Mouse (Mus musculus) bone marrow macrophage, adult 2 months (primary cell): Measurements from ENCODE around the gene Gipc3.

ENCODE experiments used
- CTCF ChIP-seq: IDR thresholded peaks from 2 replicates; pipeline ENCODE4 v1.5.1; 2012; ENCODE audit warnings: low read depth, mild to moderate bottlenecking, low read length, moderate library complexity
- POLR2A ChIP-seq: IDR thresholded peaks from 2 replicates; pipeline ENCODE4 v1.6.1; 2012; ENCODE audit warnings: mild to moderate bottlenecking, low read depth, low read length, borderline replicate concordance

DNA sequence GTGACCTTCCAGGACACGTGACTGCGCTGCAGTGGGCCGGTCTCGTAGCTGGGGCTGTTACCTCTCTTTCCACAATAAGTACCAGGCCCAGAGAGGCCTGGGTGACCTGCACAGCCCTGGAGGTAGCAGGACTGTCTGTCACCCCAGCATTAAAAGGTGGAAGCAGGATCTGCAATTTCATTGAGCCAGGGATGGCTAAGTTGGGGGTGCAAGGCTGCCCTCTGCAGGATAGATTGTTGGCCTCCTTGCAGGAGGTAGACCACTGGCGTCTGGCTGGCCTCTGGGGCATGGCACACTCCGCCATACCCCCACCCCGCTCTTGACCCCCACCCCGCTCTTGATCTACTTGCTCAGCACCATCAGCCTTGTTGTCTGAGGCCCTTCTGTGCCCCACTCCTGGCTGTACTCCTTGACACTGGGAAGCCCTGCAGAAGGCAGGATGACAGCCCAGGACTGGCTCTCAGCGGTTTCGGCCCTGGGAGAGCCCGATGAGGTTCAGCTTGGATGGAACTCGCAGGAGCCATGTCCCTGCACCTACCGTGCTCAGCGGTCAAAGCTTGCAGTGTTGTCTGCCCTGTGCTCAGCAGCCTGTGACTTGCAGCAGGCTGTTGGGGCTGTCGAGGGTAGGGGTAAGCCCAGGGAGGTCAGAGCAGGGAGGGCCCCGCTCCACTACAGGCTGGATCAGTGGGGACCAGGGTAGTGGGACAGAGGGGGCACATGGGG, 26.6 kb downstream of the Gipc3 start:
- TF ChIP-seq POLR2A (no peak), CTCF (no peak)
